Mouse (Mus musculus) thymus, postnatal 10 days (tissue): ENCODE data around the gene Olfr198.
"Not testable (repeated sequence)": the region's sequence is repeated elsewhere in the genome, so short reads cannot be mapped to it uniquely, and the experiment has no call there.

Source experiments
- DNase-seq, 2 experiments: peaks; one replicate each; pipeline ENCODE4 v3.0.0; 2021; ENCODE audit warnings: low spot score in 2 of 2

Olfr198 gene

DNA sequence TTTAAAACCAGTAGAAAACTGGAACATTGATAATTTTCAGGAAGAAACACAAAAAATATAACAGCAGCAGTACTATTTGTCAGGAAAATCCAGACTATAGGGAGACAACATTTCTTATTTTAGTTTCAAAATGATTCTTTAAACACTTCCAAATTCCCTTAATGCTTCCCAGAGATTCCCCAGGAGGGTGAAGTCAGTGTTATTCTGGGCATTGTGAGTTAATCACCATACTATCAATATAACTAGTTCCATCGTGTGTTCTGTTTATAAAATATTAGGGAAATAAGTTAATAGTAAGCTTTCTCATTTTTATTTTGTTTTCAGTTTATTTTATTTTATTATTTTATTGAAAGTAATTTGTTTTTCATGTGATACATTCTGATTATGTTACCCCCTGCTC, at the start of gene Olfr198:
TSS of gene Olfr198 (minus strand) at position 101 of the 400 bp plus-strand sequence.
- DNase-seq = not testable (repeated sequence)

DNA sequence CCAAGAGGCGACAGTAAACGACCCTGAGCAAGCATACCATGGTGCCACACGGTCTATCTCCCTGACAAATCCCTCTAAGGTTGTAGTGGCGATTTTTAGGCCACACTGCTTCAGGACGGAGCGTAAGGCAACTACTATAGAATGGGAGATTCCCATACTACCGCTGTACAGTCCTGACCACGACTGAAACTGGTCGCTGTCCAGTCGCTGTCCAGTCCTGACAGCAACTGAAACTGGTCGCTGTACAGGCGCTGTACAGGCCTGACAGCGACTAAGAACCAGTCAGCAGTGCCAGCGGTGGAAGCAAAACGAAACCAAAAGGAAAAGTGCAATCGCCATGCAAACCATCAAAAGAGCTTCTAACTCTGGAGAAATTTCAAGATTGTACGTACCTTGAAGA, 46.4 kb upstream of the Olfr198 start:
- no peak for DNase-seq

DNA sequence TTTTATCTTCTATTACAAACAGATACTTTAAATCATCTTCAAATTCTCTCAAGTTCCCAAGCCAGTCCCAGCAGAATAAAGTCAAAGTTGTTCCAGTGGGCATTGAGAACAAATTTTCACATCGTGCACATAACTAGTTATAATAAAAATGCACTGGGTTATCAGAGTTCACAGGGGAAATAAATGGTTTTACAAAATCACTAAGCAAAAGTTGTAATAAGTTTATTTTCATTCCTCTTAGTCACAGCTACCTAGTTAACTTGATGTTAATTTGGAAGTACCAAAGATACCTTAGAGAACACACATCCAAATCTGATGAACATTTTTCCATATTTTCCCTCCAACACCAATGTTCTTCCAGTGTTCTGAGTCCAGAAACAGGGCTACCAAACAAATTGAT, 16.3 kb upstream of the Olfr198 start, which contains the start of gene Olfr199:
TSS of gene Olfr199 (minus strand) at position 101 of the 400 bp plus-strand sequence.
- not testable (repeated sequence) for DNase-seq

DNA sequence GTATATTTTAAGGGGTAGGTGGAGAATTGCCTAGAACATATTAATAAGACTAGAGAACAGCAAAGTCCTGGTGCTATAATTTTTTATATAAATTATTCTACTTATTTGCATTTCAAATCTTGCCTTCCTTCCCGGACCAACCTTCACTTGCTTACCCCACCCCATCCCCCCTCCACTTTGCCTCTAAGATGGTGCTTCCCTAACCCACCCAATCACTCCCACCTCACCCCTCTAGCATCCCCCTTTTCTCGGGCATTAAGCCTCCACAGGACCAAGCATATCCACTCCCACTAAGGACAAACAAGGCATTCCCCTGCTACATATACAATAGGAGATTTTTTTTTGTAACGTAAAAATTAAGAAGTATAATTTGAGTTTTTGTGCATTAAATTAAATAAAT, 14.5 kb upstream of the Olfr198 start:
- not testable (repeated sequence) for DNase-seq

DNA sequence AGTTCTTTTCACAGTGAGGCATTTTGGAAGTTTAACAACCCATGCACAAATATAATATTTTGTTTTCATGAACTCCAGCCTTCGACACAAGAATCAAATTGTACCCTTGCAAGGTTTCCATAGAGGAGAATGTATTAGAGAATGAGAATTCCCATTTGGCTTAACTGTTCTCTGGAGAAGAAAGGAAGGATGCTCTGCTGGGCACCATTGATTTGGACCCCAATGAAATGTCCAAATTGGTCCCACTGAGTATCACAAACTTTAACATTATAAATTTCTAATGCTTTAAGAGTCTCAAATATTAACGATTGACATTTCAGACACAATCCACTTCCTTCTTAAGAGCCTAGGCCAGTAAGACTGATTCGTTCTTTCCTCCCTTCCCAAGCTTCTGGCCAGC, 33.0 kb downstream of the Olfr198 start, which contains the start of gene Olfr196:
TSS of gene Olfr196 (minus strand) at position 101 of the 400 bp plus-strand sequence.
- DNase-seq = no peak

DNA sequence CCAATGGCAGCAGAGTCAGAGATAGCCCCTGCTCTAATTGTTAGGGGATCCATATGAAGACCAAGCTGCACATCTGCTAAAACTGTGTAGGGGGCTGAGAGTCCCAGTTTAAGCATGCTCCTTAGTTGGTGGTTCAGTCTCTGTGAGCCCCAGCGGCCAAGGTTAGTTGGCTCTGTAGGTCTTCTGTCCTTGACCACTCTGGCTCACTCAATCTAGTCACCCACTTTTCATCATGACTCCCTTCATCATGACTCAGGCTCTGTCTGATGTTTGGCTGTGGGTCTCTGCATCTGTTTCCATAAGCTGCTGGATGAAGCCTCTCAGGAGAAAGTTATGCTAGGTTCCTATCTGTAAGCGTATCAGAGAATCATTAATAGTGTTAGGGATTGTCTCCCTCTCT, 51.3 kb downstream of the Olfr198 start:
- DNase-seq = no peak
